Mouse (Mus musculus) erythroid progenitor cell, adult 5-6 weeks (primary cell): ENCODE measurements around the gene Gigyf1. TPM values are rescaled to one million over a fixed set of nuclear protein-coding genes. Genes with fewer than 3 reads are reported as not detected.
A peak's percentile ranks its signal among the peaks of the same experiment; 100 is the strongest.

ENCODE experiments used
- ATAC-seq: replicated peaks from 2 replicates; pipeline ENCODE4 v1.8.0; 2016; ENCODE audit warnings: moderate number of reproducible peaks, mild to moderate bottlenecking, moderate TSS enrichment, inconsistent platforms; ENCODE audit not compliant: poor library complexity, low FRiP score, severe bottlenecking
- total RNA-seq, 2 experiments: library from RNA; stranded (forward) in 1 of 2; stranded (reverse) in 1 of 2; fragments of 150-400 nt in 1 of 2; fragments of 186-747, 209-891 nt in 1 of 2; gene quantifications; 2 replicates each; pipeline versions ENCODE4 v1.2.3 to v1.2.4; 2015 to 2017; ENCODE audit warnings: low replicate concordance in 2 of 2

Gigyf1 gene
- 5.4 and 5.8 TPM in 2 replicates for total RNA-seq (2015; ENCODE audit: low replicate concordance)
- 8.1 and 11.2 TPM in 2 replicates for total RNA-seq (2017; ENCODE audit: low replicate concordance)

DNA sequence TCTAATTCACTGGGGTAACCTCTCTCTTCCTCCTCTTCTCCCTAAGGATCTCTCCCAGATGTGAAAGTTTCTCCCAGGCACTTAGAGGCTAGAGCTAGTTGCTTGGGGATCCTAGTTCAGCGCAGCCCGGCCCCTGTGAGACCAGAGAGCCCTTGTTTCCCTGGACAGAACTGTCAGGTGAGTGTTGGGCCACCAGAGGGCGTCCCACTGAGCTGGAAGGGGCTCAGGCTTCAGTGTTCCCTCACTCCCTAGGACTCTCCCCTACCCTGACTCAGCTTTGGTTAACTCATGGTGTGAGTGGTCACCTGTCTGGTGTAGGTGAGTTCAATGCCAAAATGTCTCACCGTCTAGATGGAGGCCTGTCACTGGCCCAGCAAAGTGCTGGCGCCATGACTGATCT lies at the start of gene Gigyf1:
Gene Gigyf1, plus strand, starts transcription at position 113 of the 400 bp plus-strand sequence.
- ATAC-seq: no peak

- no peak for ATAC-seq
Measured at GRCm38 (mm10) chr5:137472252-137472904, 46.0 kb upstream of the Gigyf1 start.

DNA sequence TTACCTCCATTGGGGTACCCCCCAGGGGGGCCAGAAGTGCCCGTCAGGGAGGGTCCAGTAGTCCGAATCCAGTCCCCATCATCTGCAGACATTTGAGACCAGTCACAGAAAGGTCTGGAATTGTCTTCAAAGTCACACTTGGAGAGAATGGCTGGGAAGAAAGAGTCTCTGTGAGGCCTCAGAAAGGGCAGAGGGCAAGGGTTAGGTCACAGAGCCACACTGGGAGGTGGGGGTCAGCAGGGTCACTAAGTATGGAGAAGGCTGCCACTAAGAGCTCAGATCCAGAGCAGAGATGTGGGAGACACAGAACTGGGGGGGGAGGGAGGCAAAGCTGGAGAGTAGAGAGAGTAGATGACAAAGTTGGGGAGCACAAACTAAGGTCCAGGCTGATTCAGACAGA lies 44.0 kb upstream of the Gigyf1 start:
- no peak for ATAC-seq

- no peak for ATAC-seq
Measured at GRCm38 (mm10) chr5:137476964-137477363, 41.4 kb upstream of the Gigyf1 start, which contains the start of gene Zan. Gene Zan, minus strand, starts transcription at chr5:137477064.

GRCm38 (mm10) chr5:137481138-137481537 lies 37.2 kb upstream of the Gigyf1 start:
- no peak for ATAC-seq

DNA sequence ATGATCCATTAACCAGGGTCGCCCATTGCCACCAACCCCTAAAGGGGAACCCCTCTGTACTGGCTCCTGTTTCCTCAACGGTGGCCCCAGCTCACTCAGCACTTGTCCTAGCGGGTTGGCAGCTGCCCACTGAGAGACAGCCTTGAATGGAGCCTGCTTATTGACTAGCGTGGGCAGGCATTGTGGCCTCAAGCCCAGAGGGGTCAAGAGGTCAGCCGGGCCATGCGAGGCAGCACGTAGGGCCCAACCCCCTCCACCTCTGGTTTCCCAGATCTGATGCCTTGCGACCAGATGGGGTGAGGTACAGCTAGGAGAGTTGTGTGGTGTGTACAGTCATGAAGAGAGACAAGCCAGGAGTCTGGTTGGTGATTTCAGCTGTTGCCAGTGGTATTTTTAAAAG lies 36.5 kb upstream of the Gigyf1 start:
- no peak for ATAC-seq

- no peak for ATAC-seq
Measured at GRCm38 (mm10) chr5:137485071-137485850, 33.1 kb upstream of the Gigyf1 start.

DNA sequence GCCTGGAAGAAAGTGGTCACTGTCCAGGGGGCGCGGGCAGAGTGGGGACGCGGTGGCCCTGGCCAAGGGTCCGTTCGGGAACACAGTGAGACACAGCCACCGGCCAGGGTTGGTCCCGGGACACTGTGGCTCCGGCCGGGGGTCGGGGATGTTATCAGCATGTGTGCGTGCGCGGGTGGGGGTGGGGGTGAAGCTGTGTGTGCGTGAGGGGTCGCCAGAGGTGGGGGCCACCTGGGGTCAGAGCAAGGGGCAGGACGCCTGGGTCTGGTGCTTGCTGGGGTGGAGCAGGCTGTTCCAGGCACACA lies 32.5 kb upstream of the Gigyf1 start:
- no peak for ATAC-seq

- ATAC-seq: no peak
Measured at GRCm38 (mm10) chr5:137487616-137488015, 30.7 kb upstream of the Gigyf1 start.

DNA sequence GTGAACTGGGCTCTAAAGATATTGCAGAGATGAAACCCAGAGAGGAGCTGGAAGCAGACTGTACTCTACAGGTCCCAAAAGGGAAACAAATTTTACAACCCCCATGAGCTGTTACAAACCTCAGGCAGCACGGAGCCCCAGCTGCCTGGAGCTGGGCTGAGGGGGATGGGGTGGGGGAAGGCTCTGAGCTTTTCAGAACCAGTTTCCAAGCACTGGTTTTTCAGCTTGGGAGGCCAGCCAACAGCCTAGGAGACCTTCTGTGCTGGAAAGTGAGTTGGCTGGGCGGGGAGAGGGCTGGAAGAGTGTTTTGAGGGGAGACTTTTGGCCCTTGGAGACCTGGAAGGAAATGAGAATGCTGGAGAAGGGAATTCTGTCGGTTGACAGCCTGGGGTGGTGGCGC lies 26.8 kb upstream of the Gigyf1 start:
- no peak for ATAC-seq

- ATAC-seq: no peak
Measured at GRCm38 (mm10) chr5:137493831-137494230, 24.5 kb upstream of the Gigyf1 start.

DNA sequence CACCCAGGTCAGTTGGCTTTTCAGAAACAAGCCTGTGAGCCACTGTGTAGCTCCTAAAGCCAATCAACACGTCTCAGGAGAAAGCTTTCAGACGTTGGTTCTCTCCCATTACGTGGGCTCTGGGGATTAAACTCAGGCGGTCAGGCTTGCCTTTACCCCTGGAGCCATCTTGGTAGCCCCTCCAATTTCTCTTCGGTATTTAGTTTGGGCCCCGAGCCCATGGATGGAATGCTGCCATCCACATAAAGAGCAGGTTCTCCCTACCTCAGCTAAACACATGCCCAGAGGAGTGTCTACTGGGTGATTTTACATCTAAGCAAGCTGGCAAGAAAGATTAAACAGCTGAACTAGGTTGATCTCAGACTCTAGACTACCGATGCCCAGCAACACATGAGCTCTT lies 18.2 kb upstream of the Gigyf1 start:
- ATAC-seq: no peak

GRCm38 (mm10) chr5:137501709-137502666 lies 16.4 kb upstream of the Gigyf1 start, which contains the start of gene Pop7:
Gene Pop7, minus strand, starts transcription at chr5:137502518.
- peak; percentile 81 for ATAC-seq

DNA sequence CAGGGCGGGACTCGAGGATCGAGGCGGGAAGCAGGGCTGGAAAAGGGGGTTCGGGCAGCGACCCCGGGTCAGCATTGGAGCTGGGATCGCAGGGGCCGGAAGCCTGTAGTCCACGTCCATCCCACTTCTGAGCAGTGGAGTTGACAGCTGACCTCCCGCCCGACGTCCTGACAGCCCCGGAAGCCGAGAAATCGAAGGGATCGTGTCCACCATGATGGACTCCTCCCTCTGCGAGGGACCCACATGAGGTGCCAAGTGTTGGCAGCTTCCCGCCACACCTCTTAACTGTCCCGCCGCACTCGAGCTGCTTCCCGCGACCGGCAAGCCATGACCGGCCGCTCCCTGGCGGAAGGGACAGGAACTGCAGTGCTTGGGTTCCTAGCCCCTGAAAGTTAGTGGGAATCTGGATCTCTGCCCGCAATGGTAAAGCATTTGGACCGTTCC lies 15.7 kb upstream of the Gigyf1 start:
- ATAC-seq: peak; percentile 85

DNA sequence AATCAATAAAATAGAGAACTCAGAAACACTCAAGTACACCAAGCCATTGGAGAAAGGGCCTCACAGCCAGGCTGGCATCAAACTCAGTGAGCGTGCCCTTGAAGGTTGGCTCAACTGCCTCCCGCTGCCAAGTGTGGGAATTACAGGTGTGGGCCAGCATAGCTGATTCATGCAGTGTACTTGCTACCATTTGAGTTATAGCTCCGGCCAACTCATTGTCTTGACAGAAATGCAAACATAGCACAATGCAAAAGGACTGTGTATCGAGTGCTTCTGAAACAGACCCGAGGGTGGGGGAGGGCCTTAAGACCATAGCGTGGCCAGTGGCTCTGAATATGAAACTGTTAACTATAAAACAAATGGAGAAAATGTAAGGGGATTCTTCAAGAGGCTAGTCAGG lies 14.3 kb upstream of the Gigyf1 start:
- ATAC-seq: no peak

DNA sequence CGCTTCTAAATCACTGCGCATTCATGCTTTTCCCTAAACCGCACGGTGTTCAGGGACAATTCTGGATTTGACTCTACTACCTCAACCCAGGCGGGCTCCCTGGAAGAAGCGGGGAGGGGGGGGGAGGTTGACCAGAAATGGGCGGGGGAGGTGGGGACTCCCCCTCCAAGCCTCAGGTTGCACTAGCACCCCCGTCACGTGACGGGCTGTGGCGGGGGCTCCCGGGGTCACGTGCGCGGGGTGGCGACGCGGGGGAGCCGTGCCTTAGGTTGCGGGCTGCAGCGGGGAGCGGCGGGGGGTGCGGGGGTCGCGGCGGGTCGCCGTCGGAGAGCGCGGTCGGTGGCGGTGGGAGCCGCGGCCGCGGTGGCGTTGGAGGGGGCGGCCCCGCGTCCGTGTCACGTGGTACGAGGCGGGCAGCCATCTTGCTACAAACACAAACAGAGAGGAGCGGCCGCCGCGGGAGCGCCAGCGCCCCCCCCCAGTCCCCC lies 8.3 kb upstream of the Gigyf1 start:
- peak; percentile 76 for ATAC-seq

DNA sequence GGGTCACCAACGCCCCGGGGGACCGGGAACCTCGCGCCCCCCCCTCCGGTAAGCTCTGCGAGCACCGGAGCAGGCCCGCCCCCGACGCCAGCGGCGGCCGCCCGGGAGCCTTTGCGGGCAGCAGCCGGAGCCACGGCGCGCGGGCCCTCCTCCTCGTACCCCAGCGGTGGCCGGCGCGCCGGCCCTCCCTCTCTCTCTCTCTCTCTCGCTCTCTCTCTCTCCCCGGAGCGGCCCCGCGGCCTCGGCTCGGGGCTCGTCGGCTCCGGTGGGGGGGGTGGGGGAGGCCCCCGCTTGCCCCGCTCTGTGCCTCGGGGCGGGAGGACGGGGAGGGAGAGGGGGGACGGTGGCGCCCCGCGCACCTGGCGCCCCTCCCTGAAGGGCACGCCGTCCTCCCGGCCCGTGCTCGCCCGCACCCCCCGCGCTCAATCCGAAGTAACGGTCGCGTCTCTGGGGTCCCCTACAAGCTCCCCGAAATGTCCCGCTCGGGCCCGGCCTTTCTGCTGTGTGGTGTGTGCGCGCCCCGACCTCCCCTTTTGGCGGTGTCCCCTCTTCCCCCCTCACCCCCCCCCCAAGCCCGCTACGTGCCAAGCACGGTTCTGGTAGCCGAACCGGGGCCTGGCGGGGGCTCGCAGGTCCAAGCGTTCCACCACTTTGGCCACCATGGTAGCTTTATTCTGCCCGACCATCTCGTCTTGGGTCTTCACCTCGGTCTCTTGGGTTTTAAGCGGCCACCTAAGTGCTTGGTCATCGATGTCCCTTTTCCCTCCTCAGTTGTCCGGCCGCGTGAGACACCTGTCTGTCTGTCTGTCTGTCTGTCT lies 7.6 kb upstream of the Gigyf1 start:
- ATAC-seq: peak; percentile 50

GRCm38 (mm10) chr5:137511706-137512105 lies 6.6 kb upstream of the Gigyf1 start:
- no peak for ATAC-seq
